Mouse (Mus musculus): Measurements from ENCODE around the gene Arfgef3.

GRCm38 (mm10) chr10:18634405-18634985, 109.3 kb downstream of the Arfgef3 start:
- TF ChIP-seq CTCF (IDR thresholded peaks at IDR 0.05; ENCODE audit: extremely low read depth, insufficient read depth, low read length) (no peak), POLR2A (IDR thresholded peaks at IDR 0.05; ENCODE audit: extremely low read depth, insufficient read depth, low read length) (no peak)
